Mouse (Mus musculus): Measurements from ENCODE around the gene AU015836.

- TF ChIP-seq CTCF (IDR thresholded peaks at IDR 0.05 in 2 of 3, conservative IDR thresholded peaks at IDR 0.05 in 1 of 3; ENCODE audit: control insufficient read depth in 1 of 3, insufficient read depth in 1 of 3, low read depth in 2 of 3, low read length in 3 of 3, poor library complexity in 1 of 3, severe bottlenecking in 1 of 3) (no peak), MXI1 (IDR thresholded peaks at IDR 0.05; ENCODE audit: low read depth, low read length) (no peak), ELF1 (IDR thresholded peaks at IDR 0.05; ENCODE audit: low read depth, low read length) (no peak), E2F4 (IDR thresholded peaks at IDR 0.05; ENCODE audit: borderline replicate concordance, low read depth, low read length) (no peak), EP300 (IDR thresholded peaks at IDR 0.05; ENCODE audit: low read depth in 1 of 2, low read length in 2 of 2) (no peak), NRF1 (IDR thresholded peaks at IDR 0.05; ENCODE audit: insufficient read depth, low read depth, low read length, poor library complexity, severe bottlenecking) (no peak)
Observed at GRCm38 (mm10) chrX:93980341-93980740, 11.9 kb downstream of the AU015836 start.

Data from MEL (cell line).